Mouse (Mus musculus) intestine, embryonic 16.5 days (tissue): ENCODE results near the gene Gmds. TPM values are rescaled to one million over a fixed set of nuclear protein-coding genes. Genes with fewer than 3 reads are reported as not detected.
A peak's percentile ranks its signal among the peaks of the same experiment; 100 is the strongest.

ENCODE experiments used
- ATAC-seq: fragments of 200-750 bp; cut with Nextera tagmentation; 2 replicates; pipeline ENCODE4 v1.8.0; 2017; ENCODE audit warnings: moderate TSS enrichment, moderate library complexity
- H3K27ac ChIP-seq: fragments of 300-500 bp; sonication (generic); 2 replicates; pipeline ENCODE4 v1.5.1; 2014; ENCODE audit warnings: mild to moderate bottlenecking, low read length
- H3K27me3 ChIP-seq: fragments of 300-500 bp; sonication (generic); replicated peaks from 2 replicates; pipeline ENCODE4 v1.6.1; 2014; ENCODE audit warnings: low read length, control low read depth, mixed read lengths; ENCODE audit not compliant: control insufficient read depth, insufficient read depth
- H3K36me3 ChIP-seq: fragments of 300-500 bp; sonication (generic); 2 replicates; pipeline ENCODE4 v1.6.1; 2014; ENCODE audit warnings: low read length, control low read depth; ENCODE audit not compliant: control insufficient read depth, insufficient read depth
- H3K4me1 ChIP-seq: fragments of 300-500 bp; sonication (generic); 2 replicates; pipeline ENCODE4 v1.6.1; 2014; ENCODE audit warnings: low read length, control low read depth, mixed read lengths; ENCODE audit not compliant: control insufficient read depth, insufficient read depth
- H3K4me2 ChIP-seq: fragments of 300-500 bp; sonication (generic); 2 replicates; pipeline ENCODE4 v1.6.1; 2014; ENCODE audit warnings: low read depth, low read length, control low read depth
- H3K4me3 ChIP-seq: fragments of 300-500 bp; sonication (generic); 2 replicates; pipeline ENCODE4 v1.5.1; 2014; ENCODE audit warnings: mild to moderate bottlenecking, low read length
- H3K9ac ChIP-seq: fragments of 300-500 bp; sonication (generic); 2 replicates; pipeline ENCODE4 v1.6.1; 2014; ENCODE audit warnings: low read depth, low read length
- H3K9me3 ChIP-seq: fragments of 300-500 bp; sonication (generic); 2 replicates; pipeline ENCODE4 v1.6.1; 2016; ENCODE audit warnings: low read length, control low read depth; ENCODE audit not compliant: control insufficient read depth
- WGBS: fragments of 180-500 bp; shearing (Covaris S2); extraction: QIAGEN DNeasy Blood & Tissue Kit; methylation state at CpG from one replicate; pipeline ENCODE4 v1.1.7; 2014; 5-methylcytosine and 5-hydroxymethylcytosine counted together
- polyA plus RNA-seq: library from polyadenylated mRNA; unstranded; fragments of >200 nt; fragmentation: Nextera tagmentation; extraction: Ambion mirVana; gene quantifications from 2 replicates; pipeline ENCODE4 v1.2.1, GENCODE M21; 2015

Gmds gene
- polyA plus RNA-seq, 1 experiment from 2014 or later, result 210 TPM

DNA sequence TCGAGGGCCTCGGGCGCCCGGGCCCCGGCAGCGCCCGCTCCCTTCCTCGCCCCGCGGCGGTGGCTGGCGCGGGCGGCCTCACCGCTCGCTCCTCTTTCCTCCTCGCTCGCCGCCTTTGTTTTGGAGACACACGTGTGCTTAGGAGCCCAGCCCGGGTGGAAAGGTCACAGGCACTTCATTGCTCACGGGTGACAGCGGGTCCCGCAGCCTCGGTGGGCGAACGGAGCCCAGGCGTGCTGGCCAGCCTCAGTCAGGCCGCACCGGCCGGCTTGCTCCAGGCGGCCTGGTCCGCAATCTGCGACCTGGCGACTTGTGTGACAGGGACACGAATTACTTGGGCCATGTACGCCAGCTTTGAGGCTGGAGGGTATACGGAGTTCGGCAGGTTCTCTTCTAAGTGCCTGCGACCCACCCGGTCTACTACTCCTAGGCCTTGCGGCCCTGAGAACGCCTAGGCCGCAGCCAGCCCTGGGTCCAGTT lies 527.0 kb downstream of the Gmds start:
- H3K27ac ChIP-seq, result no peak overlapping the region
- H3K9ac ChIP-seq, result peak overlapping the region; percentile 44
- H3K36me3 ChIP-seq, result no peaks in the 10 kb centered on the region
- H3K4me2 ChIP-seq, result peak overlapping the region; percentile 48
- ATAC-seq, result no peak
- WGBS, result 28% methylated on average over 39 of the region's 44 CpGs
- no peaks in the 10 kb centered on the region for H3K9me3 ChIP-seq
- H3K27me3 ChIP-seq, result peaks cover 71% of the 10 kb centered on the region
- H3K4me3 ChIP-seq, result peak overlapping the region; percentile 42
- H3K4me1 ChIP-seq, result peaks cover 27% of the 10 kb centered on the region

DNA sequence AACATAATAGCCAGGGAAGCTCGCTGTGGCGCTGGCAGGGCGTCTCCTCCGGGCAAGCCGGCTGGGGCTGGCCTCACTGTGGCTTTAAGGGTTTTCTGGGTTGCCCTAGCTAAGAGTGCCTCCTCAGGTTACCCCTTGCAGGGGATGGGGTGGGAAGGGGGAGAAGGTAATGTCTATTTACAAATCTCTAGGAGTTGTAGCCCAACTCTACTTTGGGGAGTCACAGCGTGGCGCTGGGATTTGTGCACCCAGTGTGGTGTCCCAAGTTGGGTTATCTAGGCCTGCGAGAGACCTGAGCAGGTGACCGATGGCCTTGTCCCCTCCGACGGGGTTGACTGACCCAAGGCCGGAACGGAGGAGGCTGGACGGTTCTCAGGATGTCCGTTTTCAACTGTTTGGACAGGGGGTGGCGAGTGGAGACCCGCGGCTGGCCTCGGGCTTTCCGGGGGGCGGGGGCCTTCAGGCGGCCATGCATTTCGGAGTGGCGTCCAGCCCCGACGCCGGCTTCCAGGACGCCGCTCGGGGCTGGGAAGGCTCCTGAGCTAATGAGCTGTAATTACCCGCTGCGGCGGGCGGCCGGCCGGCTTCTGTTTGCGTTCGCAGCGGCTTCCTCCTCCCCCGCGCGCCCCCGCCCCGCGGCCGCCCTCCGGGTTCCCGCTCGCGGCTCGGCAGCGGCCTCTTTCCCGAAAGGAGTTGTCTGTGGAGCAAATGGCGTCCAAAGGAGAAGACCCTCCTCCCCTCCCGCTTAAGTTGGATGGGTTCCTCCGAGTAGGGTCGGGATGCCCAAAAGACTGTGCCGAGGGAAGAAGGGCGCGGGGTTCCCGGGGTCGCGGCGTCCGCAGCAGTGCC lies 527.6 kb downstream of the Gmds start:
- H3K9ac ChIP-seq, result peak overlapping the region; percentile 44
- 2% methylated on average over 65 of the region's 65 CpGs for WGBS

GRCm38 (mm10) chr13:31810375-31810692 lies 528.2 kb downstream of the Gmds start:
- no peak overlapping the region for H3K27ac ChIP-seq
- peaks cover 75% of the 10 kb centered on the region for H3K27me3 ChIP-seq
- H3K4me3 ChIP-seq, result peak overlapping the region; percentile 42
- H3K36me3 ChIP-seq, result no peaks in the 10 kb centered on the region
- H3K9me3 ChIP-seq, result no peaks in the 10 kb centered on the region
- 0 out of 2 replicates have a peak overlapping the region, but pooled peaks have one; percentile 48 for H3K4me2 ChIP-seq
- ATAC-seq, result no peak
- H3K9ac ChIP-seq, result no peak overlapping the region
- H3K4me1 ChIP-seq, result peaks cover 33% of the 10 kb centered on the region
- WGBS, result 9% methylated on average over 9 of the region's 9 CpGs

More for the DNA sequence above, 527.6 kb downstream of the Gmds start:
- H3K4me3 ChIP-seq, result peak overlapping the region; percentile 42
- no peak for ATAC-seq
- H3K27ac ChIP-seq, result no peak overlapping the region
- H3K27me3 ChIP-seq, result peaks cover 74% of the 10 kb centered on the region
- H3K9me3 ChIP-seq, result no peaks in the 10 kb centered on the region
- peaks cover 31% of the 10 kb centered on the region for H3K4me1 ChIP-seq
- H3K36me3 ChIP-seq, result no peaks in the 10 kb centered on the region
- peak overlapping the region; percentile 48 for H3K4me2 ChIP-seq

DNA sequence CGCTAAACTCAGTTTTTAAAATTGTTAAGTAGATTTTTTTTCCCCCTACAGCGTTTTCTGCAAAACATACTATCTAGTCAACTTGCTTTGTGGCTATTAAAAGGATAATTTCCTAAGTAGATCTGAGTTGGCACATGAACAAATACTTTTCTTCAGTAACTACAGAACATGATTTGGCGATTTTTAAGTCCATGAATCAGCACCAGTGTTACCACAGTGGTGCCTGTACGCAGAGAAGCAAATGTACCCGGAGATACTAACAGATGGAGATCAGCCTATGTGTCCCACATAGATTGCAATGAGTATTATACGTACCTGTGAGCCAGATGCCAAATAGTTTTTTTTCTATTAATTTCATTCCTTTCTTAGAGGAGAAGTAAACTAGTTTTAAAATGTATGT lies 528.8 kb downstream of the Gmds start:
- WGBS, result 19% methylated on average over 6 of the region's 6 CpGs
- H3K27ac ChIP-seq, result no peak overlapping the region
- H3K9me3 ChIP-seq, result no peaks in the 10 kb centered on the region
- peaks cover 33% of the 10 kb centered on the region for H3K4me1 ChIP-seq
- no peak overlapping the region for H3K9ac ChIP-seq
- no peak for ATAC-seq
- H3K27me3 ChIP-seq, result peaks cover 77% of the 10 kb centered on the region
- H3K4me3 ChIP-seq, result no peak overlapping the region
- H3K36me3 ChIP-seq, result no peaks in the 10 kb centered on the region
- H3K4me2 ChIP-seq, result no peak overlapping the region

DNA sequence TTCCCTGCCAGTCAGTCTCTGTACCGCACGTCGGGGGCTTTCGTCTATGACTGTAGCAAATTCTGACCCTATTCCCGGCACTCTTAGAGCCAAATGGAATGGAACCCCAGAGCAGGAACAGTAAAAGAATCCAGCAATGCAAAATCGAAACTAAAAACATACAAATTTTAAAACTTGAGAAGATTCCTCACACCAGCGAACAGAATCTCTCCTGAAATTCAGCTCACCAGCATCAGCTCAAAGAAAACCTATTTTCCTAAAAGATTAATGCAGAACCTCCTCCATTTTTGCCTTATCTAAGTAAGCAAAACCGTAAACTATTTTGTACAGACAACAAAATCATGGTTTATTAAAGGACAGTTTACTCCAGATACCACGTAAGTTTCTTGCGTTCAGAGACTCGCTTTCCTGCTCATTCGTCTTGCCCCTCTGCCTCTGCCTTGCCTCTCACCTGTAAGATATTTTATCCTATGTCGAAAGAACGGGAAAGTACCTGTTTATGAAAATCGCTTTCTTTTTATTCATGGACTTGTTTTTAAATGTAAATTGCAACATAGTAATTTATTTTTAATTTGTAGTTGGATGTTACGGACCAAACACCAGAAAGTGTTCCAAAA lies 529.6 kb downstream of the Gmds start:
- H3K27ac ChIP-seq, result no peak overlapping the region
- no peaks in the 10 kb centered on the region for H3K36me3 ChIP-seq
- peak overlapping the region; percentile 99 for H3K4me2 ChIP-seq
- H3K4me3 ChIP-seq, result peak overlapping the region; percentile 61
- H3K4me1 ChIP-seq, result peaks cover 33% of the 10 kb centered on the region
- 12% methylated on average over 16 of the region's 16 CpGs for WGBS
- peak overlapping the region; percentile 65; the same call in 1 of the 2 replicates for H3K9ac ChIP-seq
- ATAC-seq, result no peak
- no peaks in the 10 kb centered on the region for H3K9me3 ChIP-seq
- H3K27me3 ChIP-seq, result peaks cover 78% of the 10 kb centered on the region

GRCm38 (mm10) chr13:31808116-31808803 lies 530.3 kb downstream of the Gmds start:
- WGBS, result under 1% methylated on average over 72 of the region's 73 CpGs
- H3K4me1 ChIP-seq, result peaks cover 35% of the 10 kb centered on the region
- peak overlapping the region; percentile 61 for H3K4me3 ChIP-seq
- peaks cover 78% of the 10 kb centered on the region for H3K27me3 ChIP-seq
- no peak for ATAC-seq
- H3K4me2 ChIP-seq, result peak overlapping the region; percentile 99
- H3K9ac ChIP-seq, result peak overlapping the region; percentile 65; the same call in 1 of the 2 replicates
- H3K36me3 ChIP-seq, result no peaks in the 10 kb centered on the region
- no peak overlapping the region for H3K27ac ChIP-seq
- no peaks in the 10 kb centered on the region for H3K9me3 ChIP-seq

DNA sequence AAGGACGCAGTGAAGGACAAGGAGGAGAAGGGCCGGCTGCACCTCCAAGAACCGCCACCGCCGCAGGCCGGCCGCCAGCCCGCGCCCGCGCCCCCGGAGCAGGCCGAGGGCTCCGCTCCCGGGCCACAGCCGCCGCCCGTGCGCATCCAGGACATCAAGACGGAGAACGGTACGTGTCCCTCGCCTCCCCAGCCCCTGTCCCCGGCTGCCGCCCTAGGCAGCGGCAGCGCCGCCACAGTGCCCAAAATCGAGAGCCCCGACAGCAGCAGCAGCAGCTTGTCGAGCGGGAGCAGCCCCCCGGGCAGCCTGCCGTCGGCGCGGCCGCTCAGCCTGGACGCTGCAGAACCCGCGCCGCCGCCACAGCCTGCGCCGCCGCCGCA lies 530.8 kb downstream of the Gmds start:
- H3K4me1 ChIP-seq, result peaks cover 35% of the 10 kb centered on the region
- H3K27ac ChIP-seq, result no peak overlapping the region
- peaks cover 77% of the 10 kb centered on the region for H3K27me3 ChIP-seq
- H3K9me3 ChIP-seq, result no peaks in the 10 kb centered on the region
- no peak for ATAC-seq
- peak overlapping the region; percentile 65; the same call in 1 of the 2 replicates for H3K9ac ChIP-seq
- H3K36me3 ChIP-seq, result no peaks in the 10 kb centered on the region
- WGBS, result under 1% methylated on average over 46 of the region's 47 CpGs
- H3K4me2 ChIP-seq, result peak overlapping the region; percentile 99
- peak overlapping the region; percentile 61 for H3K4me3 ChIP-seq

DNA sequence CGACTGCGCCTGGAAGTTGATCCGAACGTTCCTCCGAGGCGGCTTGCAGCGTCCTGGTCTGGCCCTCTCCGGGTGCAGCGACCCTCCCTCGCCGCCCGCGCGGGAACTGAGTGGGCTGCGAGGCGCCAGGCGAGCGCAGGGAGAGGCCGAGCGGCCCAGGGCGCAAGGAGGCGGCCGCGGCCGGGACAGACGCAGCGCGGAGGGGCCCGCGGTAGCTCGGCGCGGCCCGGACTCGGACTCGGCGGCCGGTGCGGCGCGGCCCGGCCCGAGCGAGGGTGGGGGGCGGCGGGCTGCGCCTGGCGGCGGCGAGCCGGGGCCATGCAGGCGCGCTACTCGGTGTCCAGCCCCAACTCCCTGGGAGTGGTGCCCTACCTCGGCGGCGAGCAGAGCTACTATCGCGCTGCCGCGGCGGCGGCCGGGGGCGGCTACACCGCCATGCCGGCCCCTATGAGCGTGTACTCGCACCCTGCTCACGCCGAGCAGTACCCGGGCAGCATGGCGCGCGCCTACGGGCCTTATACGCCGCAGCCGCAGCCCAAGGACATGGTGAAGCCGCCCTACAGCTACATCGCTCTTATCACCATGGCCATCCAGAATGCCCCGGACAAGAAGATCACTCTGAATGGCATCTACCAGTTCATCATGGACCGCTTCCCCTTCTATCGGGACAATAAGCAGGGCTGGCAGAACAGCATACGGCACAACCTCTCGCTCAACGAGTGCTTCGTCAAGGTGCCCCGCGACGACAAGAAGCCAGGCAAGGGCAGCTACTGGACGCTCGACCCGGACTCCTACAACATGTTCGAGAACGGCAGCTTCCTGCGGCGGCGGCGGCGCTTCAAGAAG lies 531.4 kb downstream of the Gmds start:
- H3K9ac ChIP-seq, result peak overlapping the region; percentile 65
- H3K4me1 ChIP-seq, result peaks cover 35% of the 10 kb centered on the region
- peak overlapping the region; percentile 99 for H3K4me2 ChIP-seq
- no peaks in the 10 kb centered on the region for H3K9me3 ChIP-seq
- H3K4me3 ChIP-seq, result peak overlapping the region; percentile 61
- ATAC-seq, result peak; percentile 39
- WGBS, result under 1% methylated on average over 99 of the region's 101 CpGs
- H3K36me3 ChIP-seq, result no peaks in the 10 kb centered on the region
- H3K27ac ChIP-seq, result no peak overlapping the region
- peaks cover 77% of the 10 kb centered on the region for H3K27me3 ChIP-seq
